Mouse (Mus musculus): ENCODE measurements around the gene Notch1.

Notch1 gene

GRCm38 (mm10) chr2:26460837-26461236, 55.6 kb downstream of the Notch1 start:
- ChIA-PET CTCF (interaction anchor here in 1 of 4 experiments (0.9 to 3.2 kb wide), 5 partner anchors 14 to 126 kb away, joined by 3 to 13 read pairs (median 6); partner anchors contain the start of genes Gm20532, Inpp5e and Sec16a), POLR2A (interaction anchor here (0.6 to 12.9 kb wide), 44 partner anchors 9 to 485 kb away, joined by 3 to 469 read pairs (median 6); partner anchors contain the start of genes Sec16a (in 3 of the 4), Agpat2 (in 2 of the 4), Dnlz (in 1 of the 4) and Gm20532 (in 1 of the 4))

GRCm38 (mm10) chr2:26460097-26460646, 56.3 kb downstream of the Notch1 start:
- POLR2A ChIA-PET = interaction anchor here in 3 of 4 experiments (0.5 to 12.9 kb wide), 103 partner anchors 7 to 485 kb away, joined by 3 to 469 read pairs (median 5); partner anchors contain the start of genes Agpat2 (in 3 of the 3), Sec16a (in 3 of the 3), Gm20532 (in 2 of the 3) and Inpp5e (in 2 of the 3)
- CTCF ChIA-PET = interaction anchor here (0.5 to 3.2 kb wide), 16 partner anchors 9 to 327 kb away, joined by 3 to 13 read pairs (median 3); partner anchors contain the start of genes Dnlz (in 1 of the 4), Gm20532 (in 1 of the 4), Inpp5e (in 1 of the 4) and Sec16a (in 1 of the 4)

- ChIA-PET CTCF (interaction anchor here (0.5 to 3.2 kb wide), 21 partner anchors 8 to 1231 kb away, joined by 3 to 13 read pairs (median 3); partner anchors contain the start of genes Sec16a (in 2 of the 4), Dnlz (in 1 of the 4), Gm20532 (in 1 of the 4) and Inpp5e (in 1 of the 4)), POLR2A (interaction anchor here in 3 of 4 experiments (0.5 to 12.9 kb wide), 107 partner anchors 8 to 1358 kb away, joined by 3 to 469 read pairs (median 5); partner anchors contain the start of genes Agpat2 (in 3 of the 3), Gm20532 (in 3 of the 3), Sec16a (in 3 of the 3) and Inpp5e (in 2 of the 3))
Observed at GRCm38 (mm10) chr2:26459478-26459877, 57.0 kb downstream of the Notch1 start.

- ChIA-PET POLR2A (interaction anchor here (0.6 to 12.9 kb wide), 97 partner anchors 9 to 482 kb away, joined by 3 to 469 read pairs (median 6); partner anchors contain the start of genes Gm20532 (in 3 of the 4), Sec16a (in 3 of the 4), Agpat2 (in 2 of the 4) and Camsap1 (in 2 of the 4)), CTCF (interaction anchor here (0.6 to 3.2 kb wide), 15 partner anchors 10 to 451 kb away, joined by 3 to 13 read pairs (median 3); partner anchors contain the start of gene Sec16a (in 2 of the 4))
Observed at GRCm38 (mm10) chr2:26458402-26459124, 57.9 kb downstream of the Notch1 start.

- ChIA-PET POLR2A (interaction anchor here (0.6 to 14.9 kb wide), 19 partner anchors 8 to 187 kb away, joined by 3 to 469 read pairs (median 4); no protein-coding TSS in a partner anchor), CTCF (interaction anchor here (0.6 to 3.0 kb wide), 27 partner anchors 10 to 395 kb away, joined by 3 to 19 read pairs (median 4); partner anchors contain the start of gene Inpp5e (in 1 of the 4))
Observed at GRCm38 (mm10) chr2:26449121-26450060, 67.1 kb downstream of the Notch1 start.

GRCm38 (mm10) chr2:26447451-26447850, 69.0 kb downstream of the Notch1 start:
- ChIA-PET CTCF (interaction anchor here in 3 of 4 experiments (0.8 to 3.0 kb wide), 4 partner anchors 12 to 115 kb away, joined by 3 to 13 read pairs (median 4); partner anchors contain the start of gene Inpp5e (in 1 of the 3)), POLR2A (interaction anchor here in 3 of 4 experiments (0.6 to 14.9 kb wide), 13 partner anchors 11 to 164 kb away, joined by 3 to 469 read pairs (median 34); partner anchors contain the start of genes Dnlz (in 1 of the 3) and Inpp5e (in 1 of the 3))

- POLR2A ChIA-PET = interaction anchor here in 3 of 4 experiments (0.7 to 14.9 kb wide), 40 partner anchors 11 to 456 kb away, joined by 3 to 469 read pairs (median 13); partner anchors contain the start of genes Inpp5e (in 3 of the 3), Dnlz (in 1 of the 3), Gm20532 (in 1 of the 3) and Snapc4 (in 1 of the 3)
- CTCF ChIA-PET = interaction anchor here in 3 of 4 experiments (0.5 to 1.9 kb wide), 8 partner anchors 13 to 148 kb away, joined by 3 to 28 read pairs (median 4); partner anchors contain the start of gene Inpp5e (in 2 of the 3)
Observed at GRCm38 (mm10) chr2:26446671-26447070, 69.8 kb downstream of the Notch1 start.

- ChIA-PET CTCF (interaction anchor here (0.6 to 1.9 kb wide), 34 partner anchors 12 to 1537 kb away, joined by 3 to 28 read pairs (median 4); partner anchors contain the start of genes Inpp5e (in 2 of the 4), Agpat2 (in 1 of the 4), Dnlz (in 1 of the 4) and Gm20532 (in 1 of the 4)), POLR2A (interaction anchor here (0.6 to 14.9 kb wide), 178 partner anchors 9 to 1174 kb away, joined by 3 to 469 read pairs (median 5); partner anchors contain the start of genes Agpat2 (in 3 of the 4), Inpp5e (in 3 of the 4), Surf6 (in 3 of the 4) and Dnlz (in 2 of the 4))
Observed at GRCm38 (mm10) chr2:26445666-26446445, 70.6 kb downstream of the Notch1 start.

- ChIA-PET POLR2A (interaction anchor here (0.5 to 14.9 kb wide), 178 partner anchors 8 to 1173 kb away, joined by 3 to 469 read pairs (median 5); partner anchors contain the start of genes Agpat2 (in 3 of the 4), Inpp5e (in 3 of the 4), Surf6 (in 3 of the 4) and Dnlz (in 2 of the 4)), CTCF (interaction anchor here (0.6 to 1.9 kb wide), 35 partner anchors 13 to 1536 kb away, joined by 3 to 28 read pairs (median 4); partner anchors contain the start of genes Inpp5e (in 2 of the 4), Agpat2 (in 1 of the 4), Dnlz (in 1 of the 4) and Gm20532 (in 1 of the 4))
Observed at GRCm38 (mm10) chr2:26444946-26445665, 71.4 kb downstream of the Notch1 start, which contains the start of gene Sec16a. TSS of gene Sec16a (minus strand) at chr2:26445216.

GRCm38 (mm10) chr2:26444368-26444767, 72.1 kb downstream of the Notch1 start:
- CTCF ChIA-PET = interaction anchor here in 1 of 4 experiments (0.7 kb wide), 1 partner anchor 211 kb away, joined by 3 read pairs; no protein-coding TSS in a partner anchor

GRCm38 (mm10) chr2:26443876-26444275, 72.6 kb downstream of the Notch1 start:
- POLR2A ChIA-PET = interaction anchor here in 3 of 4 experiments (0.8 to 14.9 kb wide), 53 partner anchors 9 to 468 kb away, joined by 3 to 469 read pairs (median 7); partner anchors contain the start of genes Inpp5e (in 3 of the 3), Camsap1 (in 2 of the 3), Surf6 (in 2 of the 3) and Agpat2 (in 1 of the 3)
- CTCF ChIA-PET = interaction anchor here in 2 of 4 experiments (0.5 to 1.2 kb wide), 2 partner anchors 35 to 94 kb away, joined by 3 to 4 read pairs; partner anchors contain the start of gene Inpp5e (in 1 of the 2)

More at GRCm38 (mm10) chr2:26444368-26444767, 72.1 kb downstream of the Notch1 start:
- POLR2A ChIA-PET = interaction anchor here in 3 of 4 experiments (0.5 to 14.9 kb wide), 42 partner anchors 9 to 468 kb away, joined by 3 to 469 read pairs (median 11); partner anchors contain the start of genes Inpp5e (in 3 of the 3), Camsap1 (in 2 of the 3), Surf6 (in 2 of the 3) and Agpat2 (in 1 of the 3)

GRCm38 (mm10) chr2:26442843-26443242, 73.6 kb downstream of the Notch1 start:
- ChIA-PET POLR2A (interaction anchor here in 3 of 4 experiments (0.6 to 14.9 kb wide), 76 partner anchors 8 to 736 kb away, joined by 3 to 469 read pairs (median 5); partner anchors contain the start of genes Inpp5e (in 3 of the 3), Agpat2 (in 2 of the 3), Entr1 (in 2 of the 3) and Pmpca (in 2 of the 3)), CTCF (interaction anchor here in 2 of 4 experiments (0.6 to 1.2 kb wide), 4 partner anchors 17 to 289 kb away, joined by 3 to 4 read pairs (median 3); partner anchors contain the start of gene Inpp5e (in 1 of the 2))

- POLR2A ChIA-PET = interaction anchor here in 3 of 4 experiments (0.6 to 14.9 kb wide), 29 partner anchors 8 to 200 kb away, joined by 3 to 469 read pairs (median 7); partner anchors contain the start of genes Entr1 (in 2 of the 3), Inpp5e (in 2 of the 3), Pmpca (in 2 of the 3) and Agpat2 (in 1 of the 3)
- CTCF ChIA-PET = no interaction called here
Observed at GRCm38 (mm10) chr2:26441688-26442087, 74.8 kb downstream of the Notch1 start.

- ChIA-PET CTCF (no interaction called here), POLR2A (interaction anchor here in 3 of 4 experiments (0.5 to 14.9 kb wide), 26 partner anchors 9 to 230 kb away, joined by 3 to 469 read pairs (median 6); partner anchors contain the start of genes Entr1 (in 2 of the 3), Inpp5e (in 2 of the 3), Pmpca (in 2 of the 3) and Agpat2 (in 1 of the 3))
Observed at GRCm38 (mm10) chr2:26441261-26441660, 75.2 kb downstream of the Notch1 start.
